Mouse (Mus musculus) midbrain, postnatal 0 days (tissue): ENCODE measurements around the gene Ly9. TPM values are rescaled to one million over a fixed set of nuclear protein-coding genes. Genes with fewer than 3 reads are reported as not detected.

Experiments used
- ATAC-seq: fragments of 200-750 bp; cut with Nextera tagmentation; 2 replicates; pipeline ENCODE4 v1.8.0; 2017; ENCODE audit warnings: moderate number of reproducible peaks, mild to moderate bottlenecking, moderate TSS enrichment, moderate library complexity; ENCODE audit not compliant: low FRiP score
- DNase-seq: peaks from one replicate; pipeline ENCODE4 v3.0.0-alpha.2; 2015; ENCODE audit warnings: low spot score
- H3K27ac ChIP-seq: fragments of 300-500 bp; sonication (generic); 2 replicates; pipeline ENCODE4 v1.5.1; 2014; ENCODE audit warnings: low read depth, mild to moderate bottlenecking, low read length, mixed read lengths
- H3K27me3 ChIP-seq: fragments of 300-500 bp; sonication (generic); 2 replicates; pipeline ENCODE4 v1.6.1; 2014; ENCODE audit warnings: low read length, control low read depth, mixed read lengths; ENCODE audit not compliant: insufficient read depth
- H3K36me3 ChIP-seq: fragments of 300-500 bp; sonication (generic); 2 replicates; pipeline ENCODE4 v1.6.1; 2014; ENCODE audit warnings: low read length, control low read depth, mixed read lengths; ENCODE audit not compliant: insufficient read depth
- H3K4me1 ChIP-seq: fragments of 300-500 bp; sonication (generic); 2 replicates; pipeline ENCODE4 v1.6.1; 2014; ENCODE audit warnings: mild to moderate bottlenecking, control low read depth, antibody characterized with exemption, low read length, mixed read lengths; ENCODE audit not compliant: insufficient read depth
- H3K4me2 ChIP-seq: fragments of 300-500 bp; sonication (generic); 2 replicates; pipeline ENCODE4 v1.6.1; 2014; ENCODE audit warnings: low read depth, mild to moderate bottlenecking, low read length, mixed read lengths; ENCODE audit not compliant: poor library complexity, severe bottlenecking
- H3K4me3 ChIP-seq: fragments of 300-500 bp; sonication (generic); 2 replicates; pipeline ENCODE4 v1.5.1; 2014; ENCODE audit warnings: low read depth, mild to moderate bottlenecking, low read length, moderate library complexity
- H3K9ac ChIP-seq: fragments of 300-500 bp; sonication (generic); replicated peaks from 2 replicates; pipeline ENCODE4 v1.6.1; 2014; ENCODE audit warnings: mild to moderate bottlenecking, low read length, moderate library complexity, mixed read lengths; ENCODE audit not compliant: poor library complexity, severe bottlenecking
- H3K9me3 ChIP-seq: fragments of 300-500 bp; sonication (generic); 2 replicates; pipeline ENCODE4 v1.6.1; 2016; ENCODE audit warnings: low read length, control low read depth
- CTCF ChIP-seq: IDR thresholded peaks from 2 replicates; pipeline ENCODE4 v1.5.1; 2016; ENCODE audit warnings: antibody characterized with exemption, mild to moderate bottlenecking
- WGBS: fragments of 180-500 bp; shearing (Covaris S2); extraction: QIAGEN DNeasy Blood & Tissue Kit; methylation state at CpG from one replicate; pipeline ENCODE4 v1.1.7; 2014; 5-methylcytosine and 5-hydroxymethylcytosine counted together
- polyA plus RNA-seq: library from polyadenylated mRNA; unstranded; fragments of >200 nt; fragmentation: Nextera tagmentation; extraction: Ambion mirVana; gene quantifications from 2 replicates; pipeline ENCODE4 v1.2.1, GENCODE M21; 2015
- total RNA-seq: library from RNA; depleted of rRNA; stranded (reverse); fragments of >200 nt; gene quantifications from 2 replicates; pipeline ENCODE4 v1.2.3, GENCODE M21; 2014

The Ly9 gene
- total and polyA plus RNA-seq, 2 experiments from 2014 or later, result 0.66 TPM; not detected in 1

DNA sequence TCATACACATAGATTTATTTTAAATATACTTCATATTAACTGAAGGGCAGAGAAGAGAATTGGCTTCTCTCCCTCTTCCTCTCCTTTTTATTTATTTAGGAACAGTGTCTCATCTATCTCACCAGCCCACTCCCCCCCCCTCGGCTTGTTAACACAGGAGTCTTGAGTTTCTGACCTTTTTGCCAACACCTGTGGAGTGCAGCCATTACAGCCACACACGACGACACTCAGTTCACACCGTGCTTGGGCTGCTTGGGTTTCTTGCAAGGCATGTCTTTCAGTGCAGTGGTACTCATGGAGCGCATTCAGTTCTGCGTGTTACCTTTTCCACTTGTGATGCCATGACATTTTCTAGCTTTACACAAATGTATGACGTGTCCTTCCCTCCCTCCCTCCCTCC is 22.8 kb upstream of the Ly9 start:
- ATAC-seq (no peak), DNase-seq (no peak)
- Histone ChIP-seq H3K27ac (no peak overlapping the region), H3K36me3 (no peaks in the 10 kb centered on the region), H3K4me1 (no peaks in the 10 kb centered on the region), H3K4me2 (no peak overlapping the region), H3K27me3 (no peaks in the 10 kb centered on the region), H3K9me3 (no peaks in the 10 kb centered on the region), H3K4me3 (no peak overlapping the region), H3K9ac (no peak overlapping the region)
- TF ChIP-seq CTCF, result no peak
- WGBS, result 85% methylated on average over 7 of the region's 7 CpGs

DNA sequence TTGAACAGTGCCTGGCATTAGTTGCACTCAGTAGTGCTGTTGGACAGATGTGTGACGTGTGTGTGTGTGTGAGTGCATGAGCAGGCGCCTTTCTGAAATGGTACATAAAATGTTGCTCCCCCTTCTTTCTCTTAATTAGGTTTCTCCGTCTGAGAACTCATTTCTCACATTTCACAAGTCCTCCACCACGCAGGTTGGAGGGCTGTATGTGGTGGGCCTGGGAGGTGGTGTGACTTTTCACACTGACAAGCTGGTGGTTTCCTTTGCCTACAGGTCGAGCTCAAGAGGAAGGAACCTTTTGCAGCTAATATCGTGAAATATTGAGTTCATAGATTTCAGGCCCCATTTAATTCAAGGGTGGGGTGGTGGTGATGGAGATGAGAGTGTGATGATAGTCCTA is 22.0 kb upstream of the Ly9 start:
- Histone ChIP-seq H3K36me3 (no peaks in the 10 kb centered on the region), H3K4me1 (no peaks in the 10 kb centered on the region), H3K27ac (no peak overlapping the region), H3K27me3 (no peaks in the 10 kb centered on the region), H3K9me3 (no peaks in the 10 kb centered on the region), H3K4me3 (no peak overlapping the region), H3K4me2 (no peak overlapping the region), H3K9ac (no peak overlapping the region)
- no peak for DNase-seq
- WGBS, result 89% methylated on average over 6 of the region's 6 CpGs
- ATAC-seq, result no peak
- TF ChIP-seq CTCF, result no peak

DNA sequence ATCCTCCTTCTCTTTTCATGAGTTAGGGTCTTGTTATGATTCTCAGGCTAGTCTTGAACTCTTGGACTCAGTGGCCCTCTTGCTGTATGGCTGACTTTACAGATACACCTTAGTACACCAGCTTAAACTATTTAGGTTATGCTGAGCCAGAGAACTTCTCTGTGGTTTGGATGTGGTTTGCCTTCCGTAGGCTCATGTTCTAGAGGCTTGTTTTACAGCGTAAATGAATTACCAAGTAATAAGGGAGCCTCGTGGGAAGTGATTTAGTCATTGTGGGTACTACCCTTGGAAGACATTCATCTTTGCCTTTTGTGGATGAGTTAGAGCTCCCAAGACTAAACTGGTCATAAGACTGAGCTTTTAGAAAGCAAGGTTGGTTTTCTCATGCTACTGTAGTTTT is 20.6 kb upstream of the Ly9 start:
- no peak for ATAC-seq
- TF ChIP-seq CTCF, result no peak
- 86% methylated on average over 3 of the region's 3 CpGs for WGBS

DNA sequence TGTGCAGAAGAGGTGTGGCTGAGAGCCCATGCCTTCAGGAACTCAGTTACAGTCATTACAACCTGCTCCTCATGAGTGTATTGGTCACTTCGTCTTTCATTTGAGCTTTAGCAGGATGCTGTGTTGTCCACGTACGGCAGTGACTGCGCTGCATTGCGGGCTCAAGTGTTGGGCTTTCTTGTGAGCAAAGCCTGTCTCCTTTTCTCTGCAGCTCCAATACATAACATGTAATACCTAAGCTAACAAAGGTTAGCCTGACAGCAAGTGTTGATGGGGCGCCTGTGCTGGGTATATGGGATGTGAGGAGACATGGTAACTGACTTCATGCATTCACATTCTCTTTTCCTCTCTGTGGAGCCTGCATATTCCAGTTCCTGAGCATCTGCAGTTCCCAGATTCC is 12.9 kb upstream of the Ly9 start:
- Histone ChIP-seq H3K4me1 (no peaks in the 10 kb centered on the region), H3K4me2 (no peak overlapping the region), H3K27me3 (no peaks in the 10 kb centered on the region), H3K27ac (no peak overlapping the region), H3K9ac (no peak overlapping the region), H3K36me3 (no peaks in the 10 kb centered on the region), H3K9me3 (no peaks in the 10 kb centered on the region), H3K4me3 (no peak overlapping the region)
- DNase-seq, result no peak
- WGBS, result 88% methylated on average over 6 of the region's 6 CpGs
- ATAC-seq, result no peak
- TF ChIP-seq CTCF, result no peak

More for the DNA sequence above, 20.6 kb upstream of the Ly9 start:
- no peaks in the 10 kb centered on the region for H3K36me3 ChIP-seq
- H3K27me3 ChIP-seq, result no peaks in the 10 kb centered on the region
- H3K4me3 ChIP-seq, result no peak overlapping the region
- no peaks in the 10 kb centered on the region for H3K4me1 ChIP-seq
- no peak for DNase-seq
- no peak overlapping the region for H3K27ac ChIP-seq
- no peaks in the 10 kb centered on the region for H3K9me3 ChIP-seq
- H3K4me2 ChIP-seq, result no peak overlapping the region
- H3K9ac ChIP-seq, result no peak overlapping the region

DNA sequence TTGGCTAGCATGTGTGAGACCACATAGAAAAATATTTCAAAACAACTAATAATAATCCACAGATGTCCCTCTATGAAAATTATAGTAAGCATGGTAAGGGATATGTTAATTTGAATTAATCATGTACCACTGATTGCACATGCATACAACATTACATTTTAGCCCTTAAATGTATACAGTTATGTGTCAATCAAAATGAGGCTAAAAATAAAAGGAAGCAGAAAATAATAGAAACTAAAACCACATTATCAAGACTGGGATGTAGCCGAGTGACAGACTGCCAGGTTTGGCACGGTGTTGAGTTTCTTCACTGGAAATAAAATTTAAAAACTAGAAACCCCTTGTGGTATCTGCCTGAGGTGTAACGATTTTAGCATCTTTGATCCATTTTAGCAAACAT is 12.4 kb upstream of the Ly9 start:
- no peaks in the 10 kb centered on the region for H3K4me1 ChIP-seq
- H3K4me2 ChIP-seq, result no peak overlapping the region
- WGBS, result 88% methylated on average over 3 of the region's 3 CpGs
- no peaks in the 10 kb centered on the region for H3K36me3 ChIP-seq
- no peak for TF ChIP-seq CTCF
- DNase-seq (no peak), ATAC-seq (no peak)
- no peaks in the 10 kb centered on the region for H3K9me3 ChIP-seq
- H3K27ac ChIP-seq, result no peak overlapping the region
- H3K4me3 ChIP-seq, result no peak overlapping the region
- no peaks in the 10 kb centered on the region for H3K27me3 ChIP-seq
- H3K9ac ChIP-seq, result no peak overlapping the region

DNA sequence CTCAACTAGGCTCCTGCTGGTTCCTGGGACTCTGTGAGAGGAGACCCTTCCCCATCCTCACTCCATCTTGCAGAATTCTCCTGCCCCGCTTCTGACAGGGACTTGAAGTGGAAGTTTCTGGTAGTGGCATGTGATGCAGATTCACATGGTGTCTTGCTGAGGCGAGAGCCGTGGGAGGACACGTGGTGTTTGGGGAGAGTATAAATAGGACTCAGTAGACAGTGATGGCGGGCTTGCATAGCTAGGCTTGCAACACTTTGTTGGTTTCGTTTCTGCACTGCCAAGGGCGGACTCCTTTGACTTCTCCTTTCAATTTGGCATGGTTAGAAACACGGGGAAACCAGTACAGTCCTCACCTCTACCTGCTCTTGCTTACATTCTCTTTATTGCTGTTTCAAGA is 11.8 kb upstream of the Ly9 start:
- H3K4me3 ChIP-seq, result no peak overlapping the region
- no peaks in the 10 kb centered on the region for H3K27me3 ChIP-seq
- no peak overlapping the region for H3K9ac ChIP-seq
- no peaks in the 10 kb centered on the region for H3K4me1 ChIP-seq
- no peaks in the 10 kb centered on the region for H3K9me3 ChIP-seq
- H3K27ac ChIP-seq, result no peak overlapping the region
- no peaks in the 10 kb centered on the region for H3K36me3 ChIP-seq
- no peak overlapping the region for H3K4me2 ChIP-seq
- ATAC-seq (no peak), DNase-seq (no peak)
- 82% methylated on average over 8 of the region's 8 CpGs for WGBS
- TF ChIP-seq CTCF, result no peak
